Mouse (Mus musculus) midbrain, postnatal 0 days (tissue): Measurements from ENCODE around the gene Eif4e1b. TPM values are rescaled to one million over a fixed set of nuclear protein-coding genes. Genes with fewer than 3 reads are reported as not detected.
"Not testable (repeated sequence)": the region's sequence is repeated elsewhere in the genome, so short reads cannot be mapped to it uniquely, and the experiment has no call there.

Experiments
- ATAC-seq: fragments of 200-750 bp; cut with Nextera tagmentation; 2 replicates; pipeline ENCODE4 v1.8.0; 2017; ENCODE audit warnings: moderate number of reproducible peaks, mild to moderate bottlenecking, moderate TSS enrichment, moderate library complexity; ENCODE audit not compliant: low FRiP score
- DNase-seq: peaks from one replicate; pipeline ENCODE4 v3.0.0-alpha.2; 2015; ENCODE audit warnings: low spot score
- H3K27ac ChIP-seq: fragments of 300-500 bp; sonication (generic); 2 replicates; pipeline ENCODE4 v1.5.1; 2014; ENCODE audit warnings: low read depth, mild to moderate bottlenecking, low read length, mixed read lengths
- H3K27me3 ChIP-seq: fragments of 300-500 bp; sonication (generic); 2 replicates; pipeline ENCODE4 v1.6.1; 2014; ENCODE audit warnings: low read length, control low read depth, mixed read lengths; ENCODE audit not compliant: insufficient read depth
- H3K36me3 ChIP-seq: fragments of 300-500 bp; sonication (generic); 2 replicates; pipeline ENCODE4 v1.6.1; 2014; ENCODE audit warnings: low read length, control low read depth, mixed read lengths; ENCODE audit not compliant: insufficient read depth
- H3K4me1 ChIP-seq: fragments of 300-500 bp; sonication (generic); 2 replicates; pipeline ENCODE4 v1.6.1; 2014; ENCODE audit warnings: mild to moderate bottlenecking, control low read depth, antibody characterized with exemption, low read length, mixed read lengths; ENCODE audit not compliant: insufficient read depth
- H3K4me2 ChIP-seq: fragments of 300-500 bp; sonication (generic); 2 replicates; pipeline ENCODE4 v1.6.1; 2014; ENCODE audit warnings: low read depth, mild to moderate bottlenecking, low read length, mixed read lengths; ENCODE audit not compliant: poor library complexity, severe bottlenecking
- H3K4me3 ChIP-seq: fragments of 300-500 bp; sonication (generic); 2 replicates; pipeline ENCODE4 v1.5.1; 2014; ENCODE audit warnings: low read depth, mild to moderate bottlenecking, low read length, moderate library complexity
- H3K9ac ChIP-seq: fragments of 300-500 bp; sonication (generic); replicated peaks from 2 replicates; pipeline ENCODE4 v1.6.1; 2014; ENCODE audit warnings: mild to moderate bottlenecking, low read length, moderate library complexity, mixed read lengths; ENCODE audit not compliant: poor library complexity, severe bottlenecking
- H3K9me3 ChIP-seq: fragments of 300-500 bp; sonication (generic); 2 replicates; pipeline ENCODE4 v1.6.1; 2016; ENCODE audit warnings: low read length, control low read depth
- CTCF ChIP-seq: IDR thresholded peaks from 2 replicates; pipeline ENCODE4 v1.5.1; 2016; ENCODE audit warnings: antibody characterized with exemption, mild to moderate bottlenecking
- WGBS: fragments of 180-500 bp; shearing (Covaris S2); extraction: QIAGEN DNeasy Blood & Tissue Kit; methylation state at CpG from one replicate; pipeline ENCODE4 v1.1.7; 2014; 5-methylcytosine and 5-hydroxymethylcytosine counted together
- polyA plus RNA-seq: library from polyadenylated mRNA; unstranded; fragments of >200 nt; fragmentation: Nextera tagmentation; extraction: Ambion mirVana; gene quantifications from 2 replicates; pipeline ENCODE4 v1.2.1, GENCODE M21; 2015
- total RNA-seq: library from RNA; depleted of rRNA; stranded (reverse); fragments of >200 nt; gene quantifications from 2 replicates; pipeline ENCODE4 v1.2.3, GENCODE M21; 2014

The Eif4e1b gene
- total and polyA plus RNA-seq, 2 experiments from 2014 or later = not detected

DNA sequence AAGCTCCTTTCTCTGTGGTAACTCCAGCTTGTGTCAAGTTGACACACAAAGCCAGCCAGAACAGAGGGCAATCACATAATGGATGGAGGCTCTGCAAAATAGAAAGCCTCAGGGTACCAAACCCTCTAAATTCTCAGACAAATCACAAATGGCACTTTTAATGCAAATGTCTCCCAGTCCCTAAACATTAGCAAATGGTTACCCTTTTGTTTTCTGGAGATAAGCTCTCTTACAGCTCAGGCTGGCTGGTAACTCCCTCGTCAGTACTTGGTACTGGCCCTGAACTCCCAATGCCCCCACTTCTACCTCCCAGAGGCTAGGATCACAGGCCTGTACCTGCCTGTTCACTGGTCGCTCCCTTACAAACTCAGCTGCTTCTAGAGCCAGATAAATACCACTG, 563 bp upstream of the Eif4e1b start:
- H3K4me1 ChIP-seq = no peaks in the 10 kb centered on the region
- H3K4me3 ChIP-seq = no peak overlapping the region
- no peaks in the 10 kb centered on the region for H3K36me3 ChIP-seq
- TF ChIP-seq CTCF = no peak
- no peak overlapping the region for H3K9ac ChIP-seq
- DNase-seq = no peak
- no peaks in the 10 kb centered on the region for H3K9me3 ChIP-seq
- H3K4me2 ChIP-seq = no peak overlapping the region
- H3K27ac ChIP-seq = no peak overlapping the region
- no peak for ATAC-seq
- WGBS = 54% methylated on average over 2 of the region's 2 CpGs
- H3K27me3 ChIP-seq = no peaks in the 10 kb centered on the region

DNA sequence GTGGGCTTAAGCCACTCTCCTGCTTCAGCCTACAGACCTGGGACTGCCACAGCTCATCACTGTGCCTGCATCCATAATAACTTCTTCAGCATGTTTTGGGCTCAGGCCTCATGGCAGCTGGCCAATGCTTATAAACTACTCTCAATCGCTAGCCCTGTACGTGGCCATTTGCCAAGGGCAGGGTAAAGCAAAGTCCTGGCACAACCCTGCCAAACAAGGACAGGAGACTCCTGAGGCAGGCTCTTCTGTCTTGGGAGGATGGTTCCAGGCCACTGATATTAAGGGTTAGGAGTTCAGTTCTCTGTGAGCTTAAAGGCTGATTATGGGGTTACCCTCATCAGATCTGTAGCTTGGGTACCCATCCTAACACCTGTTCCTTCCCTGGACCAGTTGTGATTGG, 3.8 kb downstream of the Eif4e1b start:
- ATAC-seq = not testable (repeated sequence)
- 49% methylated on average over 2 of the region's 2 CpGs for WGBS

DNA sequence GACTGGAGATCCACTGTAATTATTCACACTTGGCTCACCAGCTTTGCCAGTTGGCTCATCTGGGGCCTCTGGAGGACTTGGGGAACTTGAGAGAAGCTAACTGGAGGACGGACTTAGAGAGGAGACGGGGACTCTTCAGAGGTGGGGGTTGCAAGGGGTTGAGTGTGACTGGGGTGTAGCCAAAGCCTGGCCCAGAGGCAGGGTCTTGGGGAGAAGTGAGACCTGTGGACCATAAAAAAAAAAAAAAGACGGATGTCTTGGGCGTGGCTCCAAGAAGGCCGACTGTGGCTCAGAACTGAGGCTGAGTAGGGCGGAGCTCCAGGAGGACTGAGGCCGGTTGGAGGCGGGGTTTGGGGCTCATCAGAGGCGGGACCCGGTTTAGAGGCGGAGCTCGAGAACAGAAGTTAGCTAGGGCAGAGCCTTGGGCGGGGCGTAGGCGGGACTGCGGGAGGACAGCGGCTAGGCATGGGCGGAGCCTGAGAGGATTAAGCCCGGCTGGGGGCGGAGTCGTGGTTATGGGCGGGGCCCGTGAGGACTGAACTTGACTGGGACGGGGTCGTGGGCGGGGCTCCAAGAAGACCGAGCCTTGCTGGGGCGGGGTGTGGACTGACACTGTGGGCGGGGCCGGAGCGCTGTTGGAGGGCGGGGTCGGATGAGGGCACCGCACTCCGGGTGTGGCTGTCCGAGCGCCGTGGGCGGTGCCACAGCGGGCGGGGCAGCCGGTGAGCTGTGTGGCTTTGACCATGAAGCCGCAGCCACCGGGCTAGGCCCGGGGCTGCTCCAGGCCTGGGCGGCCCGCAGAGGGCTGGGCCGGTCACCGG, 5.2 kb downstream of the Eif4e1b start, which contains the start of gene Tspan17:
TSS of gene Tspan17 (plus strand) at position 638 of the 821 bp plus-strand sequence.
- H3K36me3 ChIP-seq = no peaks in the 10 kb centered on the region
- peaks cover 4% of the 10 kb centered on the region; the same call in 1 of the 2 replicates for H3K4me1 ChIP-seq
- H3K4me3 ChIP-seq = peak within 1 kb of the TSS; percentile 59
- peak within 1 kb of the TSS; percentile 98 for H3K4me2 ChIP-seq
- ATAC-seq = peak; percentile 73
- no peak for TF ChIP-seq CTCF
- peak within 1 kb of the TSS; percentile 66 for H3K9ac ChIP-seq
- H3K9me3 ChIP-seq = no peaks in the 10 kb centered on the region
- peak within 1 kb of the TSS; percentile 19; the same call in 1 of the 2 replicates for H3K27ac ChIP-seq
- H3K27me3 ChIP-seq = no peaks in the 10 kb centered on the region
- WGBS = 3% methylated on average over 43 of the region's 49 CpGs
- DNase-seq = peak; percentile 94

More for the DNA sequence above, 3.8 kb downstream of the Eif4e1b start:
- DNase-seq, H3K9ac ChIP-seq, H3K36me3 ChIP-seq, H3K4me2 ChIP-seq, H3K27me3 ChIP-seq, H3K9me3 ChIP-seq, H3K4me3 ChIP-seq, H3K4me1 ChIP-seq, H3K27ac ChIP-seq: not testable (repeated sequence)

DNA sequence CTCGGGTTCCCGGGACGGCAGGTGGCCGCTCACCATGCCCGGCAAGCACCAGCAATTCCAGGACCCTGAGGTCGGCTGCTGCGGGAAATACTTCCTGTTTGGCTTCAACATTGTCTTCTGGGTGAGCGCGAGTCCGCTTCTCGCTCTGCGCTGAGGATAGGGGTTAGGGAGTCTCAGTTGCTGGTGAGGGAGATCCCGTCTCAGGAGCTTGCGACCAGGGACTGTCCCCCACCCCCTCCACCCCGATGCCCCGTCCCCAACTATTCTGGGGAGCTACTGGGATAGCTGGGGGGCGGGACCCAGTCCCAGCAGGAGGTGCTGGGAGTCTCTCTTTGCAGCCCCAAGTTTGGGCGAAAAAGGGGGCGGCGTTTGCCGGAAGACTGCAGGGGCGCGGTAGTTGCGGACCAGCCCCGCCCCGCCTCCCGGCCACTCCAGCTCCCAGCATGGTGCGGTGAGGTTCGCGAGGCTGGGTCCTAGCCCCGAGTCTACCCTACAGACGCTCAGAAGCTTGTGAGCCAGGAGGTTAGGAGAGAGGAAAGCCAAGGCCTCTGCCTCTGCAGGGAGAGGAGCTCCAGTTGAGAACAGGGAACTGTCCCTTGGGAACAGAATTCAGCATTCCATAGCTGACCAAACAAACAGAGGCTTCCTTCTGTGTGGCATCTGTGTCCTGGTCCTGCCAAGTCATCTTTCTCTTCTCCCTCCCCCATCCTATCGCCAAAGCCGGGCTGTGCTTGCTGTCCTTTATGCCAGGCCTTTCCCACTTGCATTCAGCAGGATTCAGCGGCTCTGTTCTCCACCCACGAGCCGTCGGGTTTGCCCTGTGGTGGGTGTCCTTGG, 6.0 kb downstream of the Eif4e1b start:
- Histone ChIP-seq H3K36me3 (no peaks in the 10 kb centered on the region; the same call in 1 of the 2 replicates), H3K4me3 (peak overlapping the region; percentile 59), H3K9me3 (no peaks in the 10 kb centered on the region), H3K27me3 (no peaks in the 10 kb centered on the region), H3K4me2 (peak overlapping the region; percentile 98), H3K27ac (peak overlapping the region; percentile 19; the same call in 1 of the 2 replicates), H3K4me1 (peaks cover 4% of the 10 kb centered on the region; the same call in 1 of the 2 replicates), H3K9ac (peak overlapping the region; percentile 66)
- no peak for TF ChIP-seq CTCF
- ATAC-seq (peak; percentile 17; the same call in 1 of the 2 replicates), DNase-seq (peak; percentile 61)
- WGBS = 2% methylated on average over 38 of the region's 38 CpGs

DNA sequence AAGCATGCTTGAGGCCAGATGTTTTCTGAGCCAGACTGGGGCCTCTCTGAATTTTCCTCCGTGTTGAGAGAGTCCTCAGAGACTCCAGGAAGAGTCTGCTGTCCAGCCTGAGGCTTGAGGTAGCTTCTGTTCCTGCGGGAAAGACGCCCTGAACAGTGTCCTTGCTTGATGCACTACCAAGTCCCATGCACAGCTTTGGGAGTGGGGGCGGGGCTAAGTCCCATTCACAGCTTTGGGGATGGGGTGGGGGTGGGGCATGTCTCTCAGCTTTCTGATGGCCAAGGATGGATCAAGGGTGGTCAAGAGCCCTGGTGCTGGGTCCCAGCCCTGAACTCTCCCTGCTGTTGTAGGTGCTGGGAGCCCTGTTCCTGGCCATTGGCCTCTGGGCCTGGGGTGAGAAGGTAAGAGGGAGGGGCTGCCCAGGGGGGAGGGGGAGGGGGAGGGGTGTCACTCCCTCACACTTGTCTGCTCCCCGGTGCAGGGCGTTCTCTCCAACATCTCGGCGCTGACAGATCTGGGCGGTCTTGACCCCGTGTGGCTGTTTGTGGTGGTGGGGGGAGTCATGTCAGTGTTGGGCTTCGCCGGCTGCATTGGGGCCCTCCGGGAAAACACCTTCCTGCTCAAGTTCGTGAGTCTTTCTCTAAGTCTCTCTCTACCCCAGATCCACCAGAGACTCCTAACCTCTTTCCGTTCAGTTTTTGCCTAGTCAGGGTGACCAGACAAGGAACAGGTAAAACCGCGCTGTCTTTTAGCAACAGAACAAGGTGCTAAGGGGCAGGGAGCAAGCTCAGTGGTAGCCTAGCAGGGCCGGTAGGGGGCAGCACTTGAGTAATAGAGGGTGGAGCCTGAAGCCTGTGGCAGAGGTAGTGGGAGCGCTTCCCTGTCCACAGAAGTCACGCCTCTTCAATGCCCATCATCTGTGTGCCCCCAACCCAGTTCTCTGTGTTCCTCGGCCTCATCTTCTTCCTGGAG, 8.7 kb downstream of the Eif4e1b start:
- Histone ChIP-seq H3K4me2 (no peak overlapping the region), H3K27me3 (no peaks in the 10 kb centered on the region), H3K4me3 (no peak overlapping the region), H3K4me1 (peaks cover 4% of the 10 kb centered on the region; the same call in 1 of the 2 replicates), H3K9me3 (no peaks in the 10 kb centered on the region), H3K27ac (no peak overlapping the region), H3K36me3 (no peaks in the 10 kb centered on the region; the same call in 1 of the 2 replicates), H3K9ac (no peak overlapping the region)
- no peak for DNase-seq
- ATAC-seq = no peak
- WGBS = 23% methylated on average over 21 of the region's 21 CpGs
- TF ChIP-seq CTCF = peak; percentile 43
